Mouse (Mus musculus) spleen, postnatal 10 days (tissue): ENCODE results near the gene Gm19426.
"Not testable (repeated sequence)": the region's sequence is repeated elsewhere in the genome, so short reads cannot be mapped to it uniquely, and the experiment has no call there.

Experiments used
- DNase-seq, 2 experiments: peaks; one replicate each; pipeline ENCODE4 v3.0.0; 2021 to 2022; ENCODE audit warnings: low spot score in 2 of 2

Gm19426 gene

GRCm38 (mm10) chr2:84750115-84750514, 6.7 kb upstream of the Gm19426 start:
- no peak for DNase-seq

DNA sequence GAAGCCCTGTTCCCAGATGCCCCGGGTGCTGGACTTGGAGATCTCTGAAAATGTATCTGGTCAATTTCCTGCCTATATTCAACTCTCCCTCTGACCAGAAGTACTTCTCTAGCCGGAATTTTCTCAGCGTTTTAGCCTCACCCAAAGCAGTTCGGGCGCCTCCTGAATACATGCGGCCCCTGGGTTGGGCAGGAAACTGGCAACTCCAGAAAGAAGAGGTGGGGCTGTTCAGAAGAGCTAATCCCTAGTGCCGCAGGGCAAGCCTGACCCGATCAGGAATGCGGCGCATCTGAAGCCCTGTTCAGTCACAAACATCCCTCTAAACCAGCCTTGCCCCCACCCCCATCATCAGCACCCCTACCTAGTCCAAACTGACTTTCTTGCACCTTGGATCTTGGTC, 671 bp upstream of the Gm19426 start:
- no peak for DNase-seq

DNA sequence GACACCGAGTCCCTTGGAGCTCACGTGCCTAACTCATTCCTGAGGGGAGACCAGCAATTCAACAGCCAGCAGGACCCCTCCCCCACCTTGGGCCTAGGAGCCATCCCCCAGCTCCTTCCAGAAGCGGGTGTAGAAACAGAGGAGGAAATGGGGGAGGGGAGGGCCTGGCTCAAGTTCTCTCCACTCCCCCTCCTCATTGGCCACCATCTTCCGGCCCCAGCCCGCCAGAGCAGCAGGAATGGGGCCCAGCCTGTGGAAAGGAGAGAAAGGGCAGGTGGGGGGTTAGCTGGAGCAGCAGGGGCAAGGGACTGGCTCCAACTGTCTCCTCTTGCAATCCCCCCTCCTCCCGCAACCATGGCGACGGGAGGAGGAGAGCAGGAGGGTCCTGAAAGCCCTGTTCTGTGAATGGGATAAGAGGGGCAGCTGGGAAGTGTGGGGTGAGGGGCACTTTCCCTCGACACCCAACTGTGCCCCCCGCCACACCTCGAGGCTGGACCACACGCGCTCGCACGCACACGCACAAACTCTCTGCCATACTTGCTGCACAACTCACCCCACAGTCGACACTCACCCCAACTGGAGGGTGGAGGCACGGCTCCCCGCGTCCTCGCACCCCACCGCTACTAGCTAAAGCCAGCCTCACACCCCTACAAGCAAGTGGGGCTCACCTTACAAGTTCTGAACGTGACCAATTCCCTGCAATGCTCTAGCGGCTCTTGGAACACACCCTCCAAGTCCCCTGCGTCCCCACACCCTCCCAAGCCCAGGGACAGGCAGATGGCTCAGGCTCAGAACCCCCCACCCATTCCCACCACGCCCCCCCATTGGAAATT, 788 bp downstream of the Gm19426 start:
- DNase-seq: peak; percentile 33 to 53

DNA sequence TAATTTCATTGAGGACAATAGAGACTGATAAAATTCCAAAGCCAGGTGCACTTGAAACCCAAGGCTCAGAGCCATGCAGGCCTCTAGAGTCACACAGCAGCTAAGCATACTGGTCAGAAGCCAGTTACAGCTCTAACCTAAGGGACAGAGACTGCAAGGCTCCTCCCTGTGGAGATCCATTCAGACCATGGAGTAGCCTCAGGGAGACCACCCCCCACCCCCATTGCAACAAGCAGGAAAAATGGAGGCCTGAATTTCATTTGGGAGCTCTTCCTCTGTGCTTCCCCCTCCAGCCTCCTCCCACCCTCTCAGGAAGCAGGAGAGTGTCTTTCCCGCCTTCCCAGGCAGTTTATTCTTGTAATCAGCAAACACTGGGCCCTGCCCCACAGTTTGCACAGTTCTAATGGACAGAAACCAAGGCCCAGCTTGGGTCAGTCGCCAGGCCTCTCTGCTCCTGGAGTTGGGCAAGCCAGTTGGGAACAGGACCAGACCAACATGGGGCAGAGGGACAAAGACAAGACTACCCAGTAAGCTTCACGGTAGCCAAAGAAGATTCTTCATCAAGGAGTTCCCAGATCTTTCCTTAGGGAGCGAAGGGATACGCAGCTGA, 1.5 kb downstream of the Gm19426 start:
- DNase-seq: no peak

DNA sequence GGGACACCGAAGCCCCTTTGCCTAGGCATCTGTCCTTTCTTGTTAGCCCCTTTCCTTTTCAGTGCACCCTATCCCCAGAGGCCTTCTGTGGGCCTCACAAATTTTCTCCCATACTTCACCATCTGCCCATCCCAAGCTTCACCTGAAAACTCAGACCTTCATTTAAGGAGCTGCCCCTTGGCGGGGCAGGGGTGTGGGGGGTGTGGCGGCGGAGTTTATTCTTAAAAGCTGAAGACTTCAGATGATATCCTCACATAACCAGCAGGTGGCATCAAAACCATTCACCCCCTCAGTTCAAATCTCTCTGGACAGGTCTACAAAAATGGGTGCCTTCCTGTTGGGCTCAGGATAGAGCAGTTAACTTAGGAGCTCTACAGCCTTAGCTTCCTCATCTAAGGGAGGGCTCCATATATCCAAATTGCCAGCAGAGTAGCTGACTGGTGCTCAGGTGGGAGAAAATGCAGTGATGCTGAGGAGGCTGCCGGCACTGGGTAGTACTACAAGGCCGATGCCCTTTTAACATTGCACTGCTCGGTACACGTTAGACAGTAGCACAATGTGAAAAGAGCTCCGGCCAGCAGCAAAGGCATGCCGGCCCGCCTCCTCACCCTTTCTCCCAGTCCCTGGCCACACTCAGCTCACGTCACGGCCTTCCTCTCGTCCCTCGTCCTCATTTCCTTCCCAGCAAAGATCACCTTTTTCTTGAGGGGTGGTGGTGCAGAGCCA, 2.7 kb downstream of the Gm19426 start:
- peak in 1 of 2 experiments; percentile 44 for DNase-seq

- peak; percentile 45 for DNase-seq
Observed at GRCm38 (mm10) chr2:84738271-84738911, 5.1 kb downstream of the Gm19426 start.

GRCm38 (mm10) chr2:84737451-84737925, 6.0 kb downstream of the Gm19426 start:
- peak; percentile 39 to 47 for DNase-seq

GRCm38 (mm10) chr2:84736312-84737161, 6.9 kb downstream of the Gm19426 start:
- peak; percentile 51 to 63 for DNase-seq

DNA sequence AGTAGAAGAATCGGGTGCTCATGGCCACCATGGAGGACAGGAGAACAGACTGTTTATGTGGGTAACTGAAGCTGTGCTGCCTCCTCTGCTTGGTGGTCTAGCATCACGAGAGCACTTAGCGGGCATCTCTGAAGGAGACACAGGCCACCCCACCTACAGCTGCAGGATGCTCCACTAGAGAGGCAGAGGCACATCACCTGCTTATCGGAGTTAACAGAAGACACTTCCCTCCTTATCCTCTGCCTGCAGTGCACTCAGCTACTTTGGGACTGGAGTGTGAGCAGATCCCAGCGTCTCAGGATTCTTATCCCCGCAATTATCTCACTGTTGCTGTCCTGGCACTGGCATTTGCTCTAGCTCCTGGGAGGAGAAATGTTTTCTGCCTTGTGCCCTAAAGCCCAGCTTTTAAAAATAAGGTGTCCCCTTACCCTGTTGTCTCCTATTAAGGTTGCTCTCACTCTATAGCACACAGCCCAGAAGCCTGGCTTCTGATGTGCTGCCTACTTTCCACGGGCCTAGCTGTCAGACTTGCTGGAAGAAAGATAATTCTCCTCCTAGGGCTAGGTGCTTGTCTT, 8.0 kb downstream of the Gm19426 start:
- peak; percentile 79 to 83 for DNase-seq

DNA sequence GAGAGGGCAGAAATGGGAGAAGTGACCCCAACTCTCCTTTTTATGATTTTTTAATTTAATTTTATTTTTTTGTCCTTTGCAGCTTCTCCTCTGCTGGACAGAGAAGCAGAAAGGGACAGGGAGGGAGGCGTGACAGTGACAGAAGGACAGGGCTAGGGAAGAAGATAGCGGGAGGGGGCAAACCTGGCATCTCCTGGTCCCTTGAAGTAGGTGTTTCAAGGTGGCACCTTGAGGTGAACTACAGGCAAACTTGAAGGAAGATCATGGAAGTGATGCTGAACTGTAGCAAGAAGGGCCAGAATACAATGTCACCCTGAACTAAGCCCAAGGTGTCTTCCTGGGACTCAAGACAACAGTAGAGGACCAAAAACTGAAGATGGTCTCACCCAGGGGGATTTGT, 8.5 kb downstream of the Gm19426 start:
- peak in 1 of 2 experiments; percentile 39 for DNase-seq

DNA sequence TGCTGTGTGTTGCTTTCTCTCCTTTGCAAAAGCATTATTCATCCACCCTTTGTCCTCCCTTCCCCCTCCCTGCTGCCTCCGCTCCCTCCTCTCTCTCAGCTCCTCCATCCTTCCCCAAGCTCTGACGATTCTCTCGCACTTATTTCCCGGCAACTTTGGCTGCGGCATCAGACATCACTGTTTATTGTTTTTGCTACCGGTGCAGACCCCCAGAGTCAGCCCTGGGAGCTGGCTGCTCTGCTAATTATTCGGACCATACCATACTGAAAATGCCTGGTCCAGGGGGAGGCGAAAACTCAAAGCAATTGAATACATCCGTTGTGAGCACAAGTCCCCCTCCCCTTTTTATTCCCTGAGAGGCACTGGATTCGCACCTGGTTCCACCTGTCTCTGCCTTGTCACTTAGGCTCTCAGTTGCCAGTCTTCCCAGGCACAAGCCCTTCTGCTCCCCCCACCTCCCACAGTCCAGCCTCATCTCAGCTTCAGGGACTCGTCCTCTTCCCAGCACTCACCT, 9.0 kb downstream of the Gm19426 start:
- peak; percentile 53 to 69 for DNase-seq

GRCm38 (mm10) chr2:84733579-84734300, 9.7 kb downstream of the Gm19426 start, which contains the start of gene Ypel4:
Gene Ypel4, plus strand, starts transcription at chr2:84734058.
- DNase-seq: peak in 1 of 2 experiments; percentile 76

DNA sequence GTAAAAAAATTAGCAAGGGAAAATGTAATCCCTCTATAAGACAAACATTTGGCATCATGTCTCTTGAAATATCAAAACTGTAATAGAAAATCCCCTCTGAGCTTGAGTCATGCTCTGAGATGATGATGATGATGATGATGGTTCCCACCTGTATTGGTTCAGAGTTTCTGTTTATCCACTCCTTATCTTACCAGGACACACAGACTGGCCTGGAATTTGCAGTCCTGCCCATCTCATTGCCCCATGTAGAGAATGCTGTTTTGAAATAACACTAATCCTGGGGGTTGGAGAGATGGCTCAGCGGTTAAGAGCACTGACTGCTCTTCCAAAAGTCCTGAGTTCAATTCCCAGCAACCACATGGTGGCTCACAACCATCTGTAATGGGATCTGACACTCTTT, 11.1 kb downstream of the Gm19426 start:
- no peak for DNase-seq

DNA sequence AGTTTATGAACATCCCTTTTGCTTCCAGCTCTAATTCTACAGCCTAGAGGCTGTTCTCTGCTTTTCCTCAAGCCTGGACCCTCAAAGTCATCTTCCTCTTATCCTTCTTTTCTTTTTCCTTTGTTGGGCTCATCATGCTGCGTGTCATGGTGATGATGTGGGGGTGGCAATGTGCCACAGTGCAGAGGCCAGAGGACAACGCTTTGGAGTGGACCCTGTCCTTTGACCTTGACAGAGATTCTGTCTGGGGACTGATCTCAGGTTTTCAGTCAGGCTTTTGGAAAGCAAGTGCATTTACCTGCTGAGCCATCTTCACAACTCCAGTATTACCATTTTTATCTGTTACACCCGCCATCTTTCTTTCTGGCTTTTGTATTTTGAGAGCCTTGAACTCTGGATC, 12.2 kb downstream of the Gm19426 start:
- DNase-seq: no peak

- DNase-seq: not testable (repeated sequence)
Observed at GRCm38 (mm10) chr2:84728191-84728590, 15.3 kb downstream of the Gm19426 start.

- peak; percentile 92 to 98 for DNase-seq
Observed at GRCm38 (mm10) chr2:84727172-84727858, 16.1 kb downstream of the Gm19426 start, which contains the start of gene Clp1. Gene Clp1, minus strand, starts transcription at chr2:84727350.

DNA sequence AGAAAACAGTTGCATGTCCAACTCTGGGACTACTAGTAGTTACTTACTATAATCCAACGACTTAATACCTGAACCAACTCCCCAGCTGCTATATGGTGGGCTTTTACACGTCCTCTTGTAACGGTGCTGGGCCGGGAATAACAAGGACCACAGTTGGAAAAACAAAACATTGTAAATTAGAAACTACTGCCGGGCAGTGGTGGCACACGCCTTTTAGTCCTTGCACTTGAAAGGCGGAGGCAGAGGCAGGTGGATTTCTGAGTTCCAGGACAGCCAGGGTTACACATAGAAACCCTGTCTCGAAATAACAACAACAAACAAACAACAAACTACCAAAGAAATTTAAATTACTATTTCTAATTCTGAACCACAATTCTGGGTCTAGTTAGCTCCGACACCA, 16.7 kb downstream of the Gm19426 start:
- DNase-seq: no peak

DNA sequence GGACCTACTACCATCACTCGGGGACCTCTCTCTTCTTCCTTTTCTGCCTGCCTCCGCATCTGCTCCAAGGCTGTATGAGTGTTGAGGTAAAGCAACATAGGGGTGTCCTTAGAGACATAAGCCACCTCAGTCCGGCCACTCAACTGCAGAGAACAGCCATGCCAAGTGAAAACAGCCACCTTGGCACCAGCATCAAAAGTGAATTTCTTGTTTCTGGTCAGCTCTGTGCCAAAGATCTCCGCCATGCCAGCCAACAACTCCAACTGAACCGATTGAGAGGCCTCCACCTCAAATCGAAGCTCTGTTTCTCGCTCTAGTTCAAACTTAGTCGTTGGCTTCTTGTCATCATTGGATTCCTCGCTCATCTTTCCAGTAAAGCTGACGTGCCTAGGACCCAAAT, 17.7 kb downstream of the Gm19426 start:
- no peak for DNase-seq

DNA sequence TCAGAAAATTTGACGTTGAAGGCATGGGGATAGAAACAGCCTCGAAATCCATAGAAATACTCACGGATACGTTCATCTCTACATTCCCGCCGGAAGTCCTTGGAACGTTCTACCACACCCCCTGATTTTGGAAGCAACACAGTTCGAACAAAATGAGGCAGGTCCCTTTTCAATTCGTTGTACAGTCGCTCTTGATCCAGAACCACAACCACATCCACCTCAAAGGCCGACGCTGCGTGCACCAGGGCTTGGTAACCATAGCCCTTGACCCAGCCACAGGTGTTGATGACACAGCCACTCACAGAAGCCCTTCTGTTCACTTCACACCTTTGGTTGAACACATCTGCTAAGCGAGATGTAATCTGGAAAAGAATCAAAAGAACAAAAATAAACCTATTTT, 19.6 kb downstream of the Gm19426 start:
- DNase-seq: no peak
